Mouse (Mus musculus): ENCODE data around the gene Ubl5. TPM values are rescaled to one million over a fixed set of nuclear protein-coding genes. Genes with fewer than 3 reads are reported as not detected.

Gene Ubl5
- polyA plus RNA-seq, 1 experiment, result 657 TPM

GRCm38 (mm10) chr9:20642896-20643466 is 303 bp downstream of the Ubl5 start:
- peaks cover 4% of the 10 kb centered on the region for H3K36me3 ChIP-seq (ENCODE audit: control insufficient read depth, insufficient read depth, low read length)
- peak overlapping the region; percentile 95 for H3K4me3 ChIP-seq (ENCODE audit: insufficient read depth, low read depth, low read length)
- peak overlapping the region; percentile 12; the same call in 1 of the 2 replicates for H3K27ac ChIP-seq (ENCODE audit: insufficient read depth, low read depth, low read length)
- H3K27me3 ChIP-seq (replicated peaks; ENCODE audit: control insufficient read depth, insufficient read depth, low read length), result no peaks in the 10 kb centered on the region
- DNase-seq, result peak; percentile 93
- WGBS, result under 1% methylated on average over 30 of the region's 30 CpGs
- TF ChIP-seq POLR2A (IDR thresholded peaks at IDR 0.05; ENCODE audit: low read depth, low read length) (no peak), CTCF (conservative IDR thresholded peaks at IDR 0.05; ENCODE audit: insufficient read depth, insufficient read length, low read depth, low read length) (0 out of 2 replicates have a peak, but pooled peaks have one; percentile 4)
- H3K4me1 ChIP-seq (ENCODE audit: control insufficient read depth, insufficient read depth, low read length), result peaks cover 7% of the 10 kb centered on the region; the same call in 1 of the 2 replicates

- TF ChIP-seq POLR2A (IDR thresholded peaks at IDR 0.05; ENCODE audit: low read depth, low read length), result no peak
- TF ChIP-seq CTCF (conservative IDR thresholded peaks at IDR 0.05; ENCODE audit: insufficient read depth, insufficient read length, low read depth, low read length), result no peak
- no peak for DNase-seq
- Histone ChIP-seq H3K4me3 (ENCODE audit: insufficient read depth, low read depth, low read length) (peak overlapping the region; percentile 95), H3K27me3 (replicated peaks; ENCODE audit: control insufficient read depth, insufficient read depth, low read length) (no peaks in the 10 kb centered on the region), H3K36me3 (ENCODE audit: control insufficient read depth, insufficient read depth, low read length) (peaks cover 3% of the 10 kb centered on the region), H3K4me1 (ENCODE audit: control insufficient read depth, insufficient read depth, low read length) (peaks cover 7% of the 10 kb centered on the region; the same call in 1 of the 2 replicates), H3K27ac (ENCODE audit: insufficient read depth, low read depth, low read length) (no peak overlapping the region)
- WGBS, result 2% methylated on average over 13 of the region's 13 CpGs
Measured at GRCm38 (mm10) chr9:20643781-20644180, 1.1 kb downstream of the Ubl5 start.

- peak; percentile 72 for TF ChIP-seq POLR2A (IDR thresholded peaks at IDR 0.05; ENCODE audit: low read depth, low read length)
- TF ChIP-seq CTCF (conservative IDR thresholded peaks at IDR 0.05; ENCODE audit: insufficient read depth, insufficient read length, low read depth, low read length), result no peak
- DNase-seq, result peak; percentile 85
- Histone ChIP-seq H3K27me3 (replicated peaks; ENCODE audit: control insufficient read depth, insufficient read depth, low read length) (no peaks in the 10 kb centered on the region), H3K36me3 (ENCODE audit: control insufficient read depth, insufficient read depth, low read length) (no peaks in the 10 kb centered on the region), H3K4me1 (ENCODE audit: control insufficient read depth, insufficient read depth, low read length) (peaks cover 7% of the 10 kb centered on the region; the same call in 1 of the 2 replicates), H3K4me3 (ENCODE audit: insufficient read depth, low read depth, low read length) (peak within 1 kb of the TSS; percentile 95), H3K27ac (ENCODE audit: insufficient read depth, low read depth, low read length) (peak within 1 kb of the TSS; percentile 89)
- WGBS, result under 1% methylated on average over 43 of the region's 43 CpGs
Measured at GRCm38 (mm10) chr9:20644360-20645081, 1.8 kb downstream of the Ubl5 start, which contains the start of gene Fbxl12. Fbxl12 (minus strand) TSS chr9:20644767.

GRCm38 (mm10) chr9:20645121-20645520 is 2.4 kb downstream of the Ubl5 start:
- WGBS, result 2% methylated on average over 17 of the region's 17 CpGs

GRCm38 (mm10) chr9:20651602-20652259 is 9.1 kb downstream of the Ubl5 start, which contains the start of gene Pin1:
Pin1 (plus strand) TSS chr9:20652095.
- H3K27ac ChIP-seq (ENCODE audit: insufficient read depth, low read depth, low read length), result no peak within 1 kb of the TSS
- H3K4me3 ChIP-seq (ENCODE audit: insufficient read depth, low read depth, low read length), result peak within 1 kb of the TSS; percentile 72
- no peaks in the 10 kb centered on the region for H3K27me3 ChIP-seq (replicated peaks; ENCODE audit: control insufficient read depth, insufficient read depth, low read length)
- TF ChIP-seq CTCF (conservative IDR thresholded peaks at IDR 0.05; ENCODE audit: insufficient read depth, insufficient read length, low read depth, low read length) (no peak), POLR2A (IDR thresholded peaks at IDR 0.05; ENCODE audit: low read depth, low read length) (peak; percentile 31)
- WGBS, result under 1% methylated on average over 45 of the region's 45 CpGs
- H3K4me1 ChIP-seq (ENCODE audit: control insufficient read depth, insufficient read depth, low read length), result peaks cover 4% of the 10 kb centered on the region; the same call in 1 of the 2 replicates
- peak; percentile 100 for DNase-seq
- H3K36me3 ChIP-seq (ENCODE audit: control insufficient read depth, insufficient read depth, low read length), result peaks cover 2% of the 10 kb centered on the region; the same call in 1 of the 2 replicates

More at GRCm38 (mm10) chr9:20645121-20645520, 2.4 kb downstream of the Ubl5 start:
- H3K4me3 ChIP-seq (ENCODE audit: insufficient read depth, low read depth, low read length), result peak overlapping the region; percentile 95
- no peaks in the 10 kb centered on the region for H3K27me3 ChIP-seq (replicated peaks; ENCODE audit: control insufficient read depth, insufficient read depth, low read length)
- DNase-seq, result no peak
- TF ChIP-seq CTCF (conservative IDR thresholded peaks at IDR 0.05; ENCODE audit: insufficient read depth, insufficient read length, low read depth, low read length), result no peak
- no peak for TF ChIP-seq POLR2A (IDR thresholded peaks at IDR 0.05; ENCODE audit: low read depth, low read length)
- peak overlapping the region; percentile 89 for H3K27ac ChIP-seq (ENCODE audit: insufficient read depth, low read depth, low read length)
- H3K36me3 ChIP-seq (ENCODE audit: control insufficient read depth, insufficient read depth, low read length), result no peaks in the 10 kb centered on the region
- peaks cover 7% of the 10 kb centered on the region; the same call in 1 of the 2 replicates for H3K4me1 ChIP-seq (ENCODE audit: control insufficient read depth, insufficient read depth, low read length)

GRCm38 (mm10) chr9:20652260-20652658 is 9.6 kb downstream of the Ubl5 start:
- peak overlapping the region; percentile 72 for H3K4me3 ChIP-seq (ENCODE audit: insufficient read depth, low read depth, low read length)
- no peaks in the 10 kb centered on the region for H3K27me3 ChIP-seq (replicated peaks; ENCODE audit: control insufficient read depth, insufficient read depth, low read length)
- H3K36me3 ChIP-seq (ENCODE audit: control insufficient read depth, insufficient read depth, low read length), result peaks cover 2% of the 10 kb centered on the region; the same call in 1 of the 2 replicates
- no peak for DNase-seq
- WGBS, result under 1% methylated on average over 25 of the region's 25 CpGs
- H3K27ac ChIP-seq (ENCODE audit: insufficient read depth, low read depth, low read length), result no peak overlapping the region
- H3K4me1 ChIP-seq (ENCODE audit: control insufficient read depth, insufficient read depth, low read length), result peaks cover 4% of the 10 kb centered on the region; the same call in 1 of the 2 replicates
- TF ChIP-seq CTCF (conservative IDR thresholded peaks at IDR 0.05; ENCODE audit: insufficient read depth, insufficient read length, low read depth, low read length) (no peak), POLR2A (IDR thresholded peaks at IDR 0.05; ENCODE audit: low read depth, low read length) (no peak)
